Mouse (Mus musculus): ENCODE measurements at regions not wholly inside any gene's neighbourhood (a gene's known extent, or its start where the extent isn't known, plus 50 kb on each side); places are given as distances from the start of the nearest gene placed in this dataset.

DNA sequence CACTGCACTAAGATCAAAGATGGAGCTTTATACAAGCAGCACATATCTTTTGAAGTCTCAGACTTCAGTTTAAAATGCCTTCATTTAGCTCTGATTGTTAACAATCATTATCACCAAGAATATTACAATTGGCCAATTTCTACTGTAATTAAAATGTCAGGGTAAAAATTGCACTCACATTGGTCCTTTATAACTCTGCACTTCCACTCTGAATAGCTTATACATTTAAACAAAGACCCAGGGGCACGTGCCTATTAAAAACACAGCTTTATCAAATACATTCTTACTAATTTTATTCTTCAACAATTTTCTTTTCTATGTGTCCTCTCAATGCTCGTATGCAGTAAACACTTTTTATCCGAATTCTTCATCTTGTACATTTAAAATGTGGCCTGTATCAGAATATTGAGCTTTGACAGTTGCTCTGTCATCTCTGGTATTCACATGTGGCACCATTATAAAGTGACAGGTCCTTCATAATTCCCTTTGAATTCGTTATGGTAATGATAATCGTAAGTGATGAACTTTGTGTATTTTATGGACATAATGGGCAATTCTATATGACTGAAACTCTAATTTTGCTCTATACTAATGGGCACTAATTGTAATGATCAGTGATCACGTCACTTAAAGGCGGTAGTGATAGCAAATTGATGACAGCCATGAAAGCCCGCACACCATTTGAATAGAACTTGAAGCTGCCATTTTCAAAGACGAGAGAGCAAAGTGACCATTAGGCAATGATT is 486.4 kb upstream of the Pbx1 start:
- TF ChIP-seq KAT2A (conservative IDR thresholded peaks at IDR 0.05; ENCODE audit: low read depth, low read length) (no peak), POLR2A (IDR thresholded peaks at IDR 0.05; ENCODE audit: control insufficient read depth in 1 of 2, insufficient read depth in 1 of 2, low read depth in 1 of 2, low read length in 2 of 2, poor library complexity in 1 of 2) (no peak), EP300 (IDR thresholded peaks at IDR 0.05; ENCODE audit: low read depth in 1 of 2, low read length in 2 of 2) (no peak), POLR2AphosphoS5 (IDR thresholded peaks at IDR 0.05; ENCODE audit: borderline replicate concordance, low read depth, low read length) (no peak)

Data from MEL (cell line).